Mouse (Mus musculus): ENCODE measurements around the gene Mpp5.

Gene Mpp5

DNA sequence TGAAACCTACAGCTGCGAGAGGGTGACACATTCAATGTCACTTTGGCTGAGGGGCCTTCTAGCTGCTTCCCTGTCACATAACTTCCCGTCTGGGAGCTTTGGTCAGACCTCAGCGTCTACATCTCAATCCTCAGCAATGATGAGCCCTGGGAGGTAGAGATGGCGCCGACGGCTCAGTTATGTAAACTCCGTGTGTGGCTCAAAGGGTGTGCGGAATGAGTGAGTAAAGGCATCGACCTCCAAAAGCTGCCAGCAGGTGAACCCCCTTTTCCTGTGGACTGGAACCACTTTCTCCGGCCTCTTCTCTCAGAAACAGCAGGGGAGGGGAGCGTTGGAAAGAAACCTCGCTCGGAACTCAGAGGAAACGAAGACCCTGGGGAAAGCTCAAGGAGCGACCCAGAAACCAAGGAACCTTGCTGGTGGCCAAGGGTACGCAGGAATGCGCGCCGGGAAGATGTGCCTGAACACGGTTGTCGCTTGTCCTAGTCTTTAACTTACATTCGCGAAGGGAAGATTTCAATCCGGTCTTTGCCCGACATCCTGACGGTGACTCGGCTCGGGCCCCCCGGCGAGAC is 112.3 kb downstream of the Mpp5 start:
- DNase-seq: no peak

DNA sequence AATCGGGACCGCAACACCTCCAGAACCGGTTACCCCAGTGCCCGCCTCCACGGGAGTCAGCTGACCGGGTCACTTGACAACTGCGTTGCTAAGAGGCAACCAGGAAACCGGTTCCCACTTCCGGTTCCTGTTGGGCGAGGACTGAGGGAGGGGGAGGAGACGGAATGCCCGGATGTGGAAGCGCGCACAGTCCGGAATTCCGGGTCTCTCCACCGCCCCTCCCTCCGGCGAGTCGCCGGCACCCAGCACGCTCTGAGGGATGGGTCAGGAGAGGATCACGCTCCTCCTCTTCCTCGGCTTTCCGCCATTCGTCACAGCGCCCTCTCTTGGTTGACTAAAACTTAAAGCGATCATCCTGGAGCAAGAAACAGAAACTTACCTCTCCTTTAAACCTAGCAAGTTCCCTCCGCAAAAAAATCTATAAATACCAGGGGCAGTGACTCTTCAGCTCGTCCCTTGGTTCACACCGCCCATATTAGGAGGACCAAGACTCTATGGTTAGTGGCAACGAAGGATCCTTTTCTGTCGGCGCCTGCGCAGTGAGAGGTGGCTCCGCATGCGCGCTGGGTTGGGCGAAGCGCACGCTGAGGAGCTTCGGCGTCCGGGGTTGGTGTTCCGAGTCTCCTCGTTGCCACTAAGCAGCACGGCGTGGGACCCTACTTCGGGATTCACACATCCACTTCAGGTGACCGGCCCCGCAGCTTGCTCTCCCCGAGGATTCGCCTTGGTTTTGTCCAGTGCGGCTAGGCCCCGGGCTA is 113.0 kb downstream of the Mpp5 start, which contains the start of the genes Atp6v1d and Eif2s1:
Gene Atp6v1d (minus strand): TSS at position 143 of the 758 bp plus-strand sequence.
Gene Eif2s1 (plus strand): TSS at position 324 of the 758 bp plus-strand sequence.
- peak; percentile 99 for DNase-seq

GRCm38 (mm10) chr12:78862254-78862730 is 113.6 kb downstream of the Mpp5 start:
- no peak for DNase-seq

GRCm38 (mm10) chr12:78865434-78865833 is 116.7 kb downstream of the Mpp5 start:
- no peak for DNase-seq

DNA sequence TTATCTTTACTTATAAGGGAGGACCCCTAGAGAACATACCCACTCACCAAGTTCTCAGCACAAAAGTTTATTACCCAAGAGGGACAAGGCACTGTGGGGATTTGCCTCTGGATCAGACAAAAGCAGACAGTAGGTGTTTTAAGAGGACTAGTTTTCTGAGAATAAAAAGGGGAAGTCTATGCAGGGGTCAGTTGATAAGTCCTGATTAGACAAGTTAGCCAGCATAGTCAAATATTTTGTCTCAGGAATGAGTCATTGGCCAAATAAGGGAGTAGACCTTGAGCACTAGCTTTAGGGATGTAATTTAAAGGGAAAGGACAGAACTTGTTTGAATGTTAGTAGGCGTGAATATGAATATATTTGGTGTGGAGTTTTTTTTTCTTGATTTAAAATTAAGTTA is 119.4 kb downstream of the Mpp5 start:
- DNase-seq: no peak

- no peak for DNase-seq
Measured at GRCm38 (mm10) chr12:78874581-78874980, 125.9 kb downstream of the Mpp5 start.

DNA sequence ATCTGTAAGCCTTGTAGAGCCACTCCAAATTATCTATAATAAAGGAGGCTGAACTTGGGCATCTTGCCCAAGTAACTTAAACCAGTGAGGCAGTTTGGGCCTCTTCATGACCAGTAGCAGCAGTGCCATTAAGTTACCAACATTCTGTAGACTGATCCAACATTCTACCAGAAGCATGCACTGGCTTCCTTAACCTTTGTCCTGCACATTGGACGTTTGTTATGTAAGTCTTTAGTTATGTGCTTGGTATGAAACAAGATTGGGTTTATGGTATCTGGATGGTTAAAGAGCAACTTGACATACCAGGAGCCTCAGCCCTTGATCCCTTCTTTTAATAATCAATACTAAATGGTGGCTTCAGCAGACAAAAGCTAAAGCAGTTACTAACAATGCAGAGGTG is 141.4 kb downstream of the Mpp5 start:
- DNase-seq: no peak
